Mouse (Mus musculus) hindbrain, embryonic 10.5 days (tissue): ENCODE measurements around the gene Prl. TPM values are rescaled to one million over a fixed set of nuclear protein-coding genes. Genes with fewer than 3 reads are reported as not detected.
A peak's percentile ranks its signal among the peaks of the same experiment; 100 is the strongest.
"Not testable (repeated sequence)": the region's sequence is repeated elsewhere in the genome, so short reads cannot be mapped to it uniquely, and the experiment has no call there.

Experiments used
- DNase-seq: peaks from one replicate; pipeline ENCODE4 v3.0.0-alpha.2; 2017; ENCODE audit warnings: low spot score
- H3K27ac ChIP-seq: fragments of 300-500 bp; sonication (generic); 2 replicates; pipeline ENCODE4 v1.5.1; 2016; ENCODE audit warnings: mild to moderate bottlenecking, moderate library complexity
- H3K27me3 ChIP-seq: fragments of 300-500 bp; sonication (generic); 2 replicates; pipeline ENCODE4 v1.6.1; 2016; ENCODE audit warnings: mild to moderate bottlenecking; ENCODE audit not compliant: poor library complexity, insufficient read depth, severe bottlenecking
- H3K36me3 ChIP-seq: fragments of 300-500 bp; sonication (generic); 2 replicates; pipeline ENCODE4 v1.6.1; 2016; ENCODE audit warnings: mild to moderate bottlenecking, moderate library complexity
- H3K4me1 ChIP-seq: fragments of 300-500 bp; sonication (generic); replicated peaks from 2 replicates; pipeline ENCODE4 v1.6.1; 2016; ENCODE audit warnings: mild to moderate bottlenecking
- H3K4me3 ChIP-seq: fragments of 300-500 bp; sonication (generic); 2 replicates; pipeline ENCODE4 v1.5.1; 2016; ENCODE audit warnings: mild to moderate bottlenecking, moderate library complexity
- H3K9me3 ChIP-seq: fragments of 300-500 bp; sonication (generic); 2 replicates; pipeline ENCODE4 v1.6.1; 2016; ENCODE audit warnings: mild to moderate bottlenecking, moderate library complexity
- WGBS: fragments of 180-500 bp; shearing (Covaris S2); methylation state at CpG from one replicate; pipeline ENCODE4 v1.1.7; 2016; 5-methylcytosine and 5-hydroxymethylcytosine counted together
- polyA plus RNA-seq: library from polyadenylated mRNA; unstranded; fragments of >200 nt; fragmentation: Nextera tagmentation; extraction: Ambion mirVana; gene quantifications from 2 replicates; pipeline ENCODE4 v1.2.1, GENCODE M21; 2016

Prl gene
- polyA plus RNA-seq: not detected in 2 replicates

DNA sequence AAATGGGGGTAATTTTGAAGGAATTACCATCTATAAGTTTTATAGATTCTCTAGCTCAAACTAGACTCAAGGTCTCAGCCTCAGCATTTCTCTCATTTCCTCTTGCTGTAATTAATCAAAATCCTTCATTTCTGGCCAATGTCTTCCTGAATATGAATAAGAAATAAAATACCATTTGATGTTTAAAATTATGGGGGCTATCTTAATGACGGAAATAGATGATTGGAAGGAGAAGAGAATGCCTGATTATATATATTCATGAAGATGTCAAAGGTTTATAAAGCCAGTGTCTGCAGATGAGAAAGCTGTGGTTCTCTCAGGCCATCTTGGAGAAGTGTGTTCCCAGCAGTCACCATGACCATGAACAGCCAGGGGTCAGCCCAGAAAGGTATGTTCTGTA is at the start of gene Prl:
Gene Prl (plus strand): TSS at position 301 of the 400 bp plus-strand sequence.
- Histone ChIP-seq H3K27ac (no peak within 1 kb of the TSS), H3K36me3 (no peaks in the 10 kb centered on the region), H3K4me1 (no peaks in the 10 kb centered on the region), H3K27me3 (no peaks in the 10 kb centered on the region), H3K9me3 (no peaks in the 10 kb centered on the region), H3K4me3 (no peak within 1 kb of the TSS)
- no peak for DNase-seq
- WGBS: 89% methylated on average over 1 of the region's 1 CpGs

DNA sequence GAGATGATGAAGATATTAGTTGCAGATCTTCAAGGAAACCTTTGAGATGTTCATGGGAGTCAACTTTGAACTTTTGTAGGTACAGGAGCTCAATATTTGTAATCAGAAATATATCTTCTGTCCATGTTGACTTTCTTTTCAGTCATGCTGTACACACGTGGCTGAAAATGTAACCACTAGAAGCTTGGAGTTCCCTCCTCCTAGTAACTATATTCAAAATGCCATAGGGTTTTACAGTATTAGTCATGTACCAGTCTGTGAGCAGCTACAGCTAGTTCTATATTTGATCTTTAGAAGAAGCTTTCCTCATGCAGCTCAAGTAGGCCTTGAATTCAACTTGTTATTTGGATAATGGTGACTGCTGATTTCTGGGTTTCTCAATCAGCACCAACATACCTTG is 30.8 kb upstream of the Prl start:
- peaks cover 10% of the 10 kb centered on the region for H3K4me1 ChIP-seq
- no peak overlapping the region for H3K27ac ChIP-seq
- no peak overlapping the region for H3K4me3 ChIP-seq
- H3K36me3 ChIP-seq: no peaks in the 10 kb centered on the region
- DNase-seq: no peak
- no peaks in the 10 kb centered on the region for H3K9me3 ChIP-seq
- no peaks in the 10 kb centered on the region for H3K27me3 ChIP-seq
- WGBS: 90% methylated on average over 1 of the region's 1 CpGs

DNA sequence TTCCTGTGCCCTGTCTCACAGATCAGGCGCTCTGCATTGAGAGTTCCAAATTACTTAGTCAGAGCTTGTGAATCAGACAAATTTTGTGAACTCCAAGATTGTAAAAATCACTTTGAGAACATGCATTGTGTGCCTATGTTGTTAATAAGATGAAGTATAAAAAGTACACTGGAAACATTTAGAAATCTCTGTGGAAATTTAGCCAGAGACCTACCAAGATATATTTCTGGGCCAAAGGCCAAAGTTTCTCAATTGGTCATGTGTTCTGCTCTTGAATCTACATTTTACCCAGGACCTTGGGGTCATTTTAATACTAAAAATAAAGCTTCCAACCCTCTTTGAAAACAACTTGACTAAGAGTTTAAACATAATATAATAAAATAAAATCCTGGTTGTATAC is 30.0 kb upstream of the Prl start:
- 90% methylated on average over 1 of the region's 1 CpGs for WGBS
- DNase-seq: no peak
- no peaks in the 10 kb centered on the region for H3K36me3 ChIP-seq
- H3K27ac ChIP-seq: no peak overlapping the region
- peaks cover 17% of the 10 kb centered on the region for H3K4me1 ChIP-seq
- no peaks in the 10 kb centered on the region for H3K27me3 ChIP-seq
- no peaks in the 10 kb centered on the region for H3K9me3 ChIP-seq
- no peak overlapping the region for H3K4me3 ChIP-seq

DNA sequence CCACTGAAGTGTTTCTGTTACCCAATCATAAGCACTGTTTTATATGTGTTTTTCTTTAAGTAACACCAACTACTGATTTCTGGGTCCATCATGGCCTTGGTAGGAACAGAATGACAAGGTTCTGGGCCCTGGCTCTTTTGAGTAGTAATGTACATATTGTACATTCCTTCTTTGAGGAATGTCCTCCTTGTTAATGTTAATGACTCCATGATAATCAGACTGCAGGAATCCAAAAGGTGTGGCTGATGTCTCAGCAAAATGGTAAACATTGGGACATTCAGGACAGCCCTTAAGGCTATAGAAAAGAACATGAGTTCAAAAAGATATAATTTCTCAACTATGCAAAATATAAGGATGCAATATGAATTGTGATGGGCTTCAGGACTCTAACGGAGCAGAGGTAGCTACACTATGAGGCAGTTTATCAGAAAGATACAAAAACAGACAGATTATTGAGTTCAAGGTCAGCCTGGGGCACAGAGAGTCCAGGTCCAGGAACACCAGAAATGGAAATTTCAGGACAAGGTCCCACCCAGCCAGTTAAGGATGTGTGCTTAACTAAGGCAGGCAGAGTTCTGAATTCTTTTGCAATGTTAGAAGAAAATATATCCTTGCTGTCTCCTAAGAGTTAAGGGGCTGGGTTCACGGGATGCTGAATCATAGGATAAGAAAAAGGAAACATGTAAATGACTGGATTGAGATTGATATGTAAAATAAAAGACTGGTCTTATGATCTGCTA is 28.7 kb upstream of the Prl start:
- DNase-seq: no peak
- no peaks in the 10 kb centered on the region for H3K9me3 ChIP-seq
- H3K4me3 ChIP-seq: no peak overlapping the region
- WGBS: 88% methylated on average over 2 of the region's 2 CpGs
- H3K36me3 ChIP-seq: no peaks in the 10 kb centered on the region
- H3K27me3 ChIP-seq: no peaks in the 10 kb centered on the region
- H3K4me1 ChIP-seq: peaks cover 19% of the 10 kb centered on the region
- no peak overlapping the region for H3K27ac ChIP-seq

DNA sequence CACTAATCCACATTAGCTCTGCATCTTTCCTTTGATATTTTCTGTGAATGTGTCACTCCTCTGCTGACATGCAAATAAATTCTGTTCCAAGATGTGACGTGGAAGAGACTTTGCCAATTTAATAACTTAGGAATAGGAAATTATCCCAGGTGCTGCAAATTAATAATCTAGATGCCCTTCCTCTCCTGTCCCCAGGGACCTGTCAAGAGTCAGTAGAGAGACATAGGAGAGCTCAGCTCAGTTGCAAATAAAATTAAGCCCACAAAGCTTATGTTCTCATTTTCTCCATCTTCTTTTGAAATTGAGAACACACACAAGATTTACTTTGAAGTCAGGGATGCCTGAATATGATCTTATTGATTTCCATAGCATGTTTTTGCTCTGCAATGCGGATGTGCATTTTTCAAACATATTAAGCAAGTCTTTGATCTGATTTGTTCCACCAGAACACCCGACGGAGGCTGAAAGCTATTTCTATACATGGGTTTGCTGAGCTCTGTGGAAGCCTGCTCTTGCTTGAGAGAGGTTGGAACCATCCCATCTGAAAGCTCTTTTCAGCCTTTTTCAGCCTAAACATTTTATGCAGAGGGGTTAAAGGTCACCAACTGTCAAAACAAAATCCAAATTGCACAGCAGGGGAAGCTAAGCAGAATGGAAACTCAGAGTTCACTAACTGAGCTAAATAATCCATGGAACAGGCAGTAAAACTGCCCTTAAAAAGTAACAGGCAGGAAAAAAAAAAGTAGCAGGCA is 26.1 kb upstream of the Prl start:
- peaks cover 19% of the 10 kb centered on the region for H3K4me1 ChIP-seq
- H3K36me3 ChIP-seq: no peaks in the 10 kb centered on the region
- peak; percentile 37 for DNase-seq
- no peaks in the 10 kb centered on the region for H3K27me3 ChIP-seq
- no peak overlapping the region for H3K4me3 ChIP-seq
- WGBS: 13% methylated on average over 4 of the region's 4 CpGs
- peak overlapping the region; percentile 10 for H3K27ac ChIP-seq
- no peaks in the 10 kb centered on the region for H3K9me3 ChIP-seq

DNA sequence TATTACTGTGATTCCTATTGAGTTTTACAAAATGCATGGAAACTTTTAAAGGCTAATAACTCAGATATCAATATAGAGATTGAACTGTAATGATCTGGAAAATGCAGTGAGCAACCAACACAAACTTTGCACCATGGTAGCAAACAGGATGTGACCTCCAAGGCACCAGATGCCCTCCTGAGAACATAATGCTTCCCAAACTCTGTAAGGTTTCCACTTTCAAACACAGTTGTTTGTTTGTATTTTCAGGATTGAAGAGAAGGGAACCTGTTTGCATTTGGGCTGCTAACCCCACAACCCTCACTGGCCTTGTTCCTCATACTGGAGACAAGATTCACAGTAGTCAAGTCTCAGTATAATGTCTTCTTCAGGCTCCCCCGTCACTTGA is 25.5 kb upstream of the Prl start:
- peak; percentile 22 for DNase-seq
- Histone ChIP-seq H3K4me1 (peaks cover 19% of the 10 kb centered on the region), H3K4me3 (no peak overlapping the region), H3K27me3 (no peaks in the 10 kb centered on the region), H3K27ac (peak overlapping the region; percentile 10), H3K9me3 (no peaks in the 10 kb centered on the region), H3K36me3 (no peaks in the 10 kb centered on the region)
- WGBS: 58% methylated on average over 1 of the region's 1 CpGs

DNA sequence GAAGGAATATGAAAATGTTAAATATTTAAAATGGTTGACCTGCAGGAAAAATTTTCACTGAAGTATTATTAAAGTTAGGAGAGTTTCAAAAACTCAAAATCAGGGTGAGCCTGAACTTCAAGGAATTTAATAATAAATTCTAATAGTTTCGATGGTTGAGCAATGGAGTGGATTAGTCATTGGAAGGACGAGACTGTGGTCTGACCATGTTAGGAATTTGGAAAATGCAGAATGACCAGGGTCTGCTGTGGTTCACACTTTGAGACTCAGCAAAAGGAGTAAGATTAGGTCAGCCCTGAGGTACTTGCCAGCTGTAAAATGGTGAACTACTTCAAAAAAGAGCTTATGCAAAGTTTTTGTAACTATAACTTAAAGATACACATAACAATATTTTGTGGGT is 24.4 kb upstream of the Prl start:
- Histone ChIP-seq H3K36me3 (no peaks in the 10 kb centered on the region), H3K27me3 (no peaks in the 10 kb centered on the region), H3K4me1 (peaks cover 19% of the 10 kb centered on the region), H3K27ac (no peak overlapping the region), H3K9me3 (no peaks in the 10 kb centered on the region), H3K4me3 (no peak overlapping the region)
- 89% methylated on average over 2 of the region's 2 CpGs for WGBS
- DNase-seq: no peak

DNA sequence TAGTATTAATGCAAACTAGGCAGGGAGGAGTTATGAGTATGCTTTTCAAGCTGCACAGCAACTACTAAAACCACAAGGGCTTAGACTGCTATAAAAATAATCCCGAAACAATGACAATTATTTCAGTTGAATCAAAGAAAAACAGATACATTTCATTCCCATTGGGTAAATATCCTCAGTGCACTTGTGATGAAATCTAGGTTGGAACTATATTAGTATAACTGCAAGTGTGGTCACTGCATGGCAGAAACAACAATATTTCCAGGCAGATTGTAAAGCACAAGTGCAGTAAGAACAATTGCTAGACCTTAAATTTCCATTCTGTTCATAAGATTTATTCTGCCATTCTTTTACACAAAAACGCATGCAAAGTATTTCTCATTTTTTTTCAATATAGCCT is 15.2 kb upstream of the Prl start:
- no peaks in the 10 kb centered on the region for H3K36me3 ChIP-seq
- no peaks in the 10 kb centered on the region for H3K27me3 ChIP-seq
- H3K4me1 ChIP-seq: no peaks in the 10 kb centered on the region
- H3K27ac ChIP-seq: no peak overlapping the region
- no peak overlapping the region for H3K4me3 ChIP-seq
- no peaks in the 10 kb centered on the region for H3K9me3 ChIP-seq
- DNase-seq: no peak
- WGBS: 87% methylated on average over 2 of the region's 2 CpGs

DNA sequence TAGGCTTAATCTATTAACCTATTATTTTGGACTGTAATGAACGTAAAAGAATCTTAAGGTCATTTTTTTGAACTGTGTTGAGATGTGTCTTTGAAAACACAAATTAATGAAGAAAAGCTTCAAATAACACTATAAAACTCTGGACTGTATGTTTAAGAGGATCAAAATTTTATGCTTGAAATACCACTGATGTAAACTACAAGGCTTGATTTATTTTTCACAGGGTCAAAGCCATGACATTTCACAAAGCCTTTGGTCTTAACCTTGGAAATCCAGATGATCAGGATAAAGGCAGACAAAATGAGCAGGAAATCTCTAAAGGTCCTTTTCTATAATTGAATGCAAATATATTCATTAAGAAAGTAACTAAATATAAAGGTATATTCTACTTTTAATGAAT is 14.0 kb upstream of the Prl start:
- H3K36me3 ChIP-seq: no peaks in the 10 kb centered on the region
- H3K27me3 ChIP-seq: no peaks in the 10 kb centered on the region
- no peak overlapping the region for H3K27ac ChIP-seq
- 92% methylated on average over 1 of the region's 1 CpGs for WGBS
- H3K4me3 ChIP-seq: no peak overlapping the region
- H3K9me3 ChIP-seq: no peaks in the 10 kb centered on the region
- H3K4me1 ChIP-seq: no peaks in the 10 kb centered on the region
- no peak for DNase-seq

DNA sequence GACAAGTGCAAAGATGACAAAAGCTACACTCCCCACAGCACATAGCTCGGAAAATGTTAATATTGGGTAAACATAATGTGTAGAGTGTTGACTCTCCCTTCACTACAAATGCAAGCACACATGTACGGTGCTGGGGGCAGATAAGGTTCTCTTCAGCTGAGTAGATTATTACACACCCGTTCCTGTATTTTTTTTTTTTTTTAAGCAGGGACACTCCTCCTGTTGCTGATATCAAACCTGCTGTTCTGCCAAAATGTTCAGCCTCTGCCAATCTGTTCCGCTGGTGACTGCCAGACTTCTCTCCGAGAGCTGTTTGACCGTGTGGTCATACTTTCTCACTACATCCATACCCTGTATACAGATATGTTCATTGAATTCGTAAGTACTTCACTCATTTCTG is 1.8 kb downstream of the Prl start:
- Histone ChIP-seq H3K4me1 (no peaks in the 10 kb centered on the region), H3K36me3 (no peaks in the 10 kb centered on the region), H3K4me3 (no peak overlapping the region), H3K27me3 (no peaks in the 10 kb centered on the region), H3K27ac (no peak overlapping the region), H3K9me3 (no peaks in the 10 kb centered on the region)
- 93% methylated on average over 7 of the region's 7 CpGs for WGBS
- DNase-seq: no peak

DNA sequence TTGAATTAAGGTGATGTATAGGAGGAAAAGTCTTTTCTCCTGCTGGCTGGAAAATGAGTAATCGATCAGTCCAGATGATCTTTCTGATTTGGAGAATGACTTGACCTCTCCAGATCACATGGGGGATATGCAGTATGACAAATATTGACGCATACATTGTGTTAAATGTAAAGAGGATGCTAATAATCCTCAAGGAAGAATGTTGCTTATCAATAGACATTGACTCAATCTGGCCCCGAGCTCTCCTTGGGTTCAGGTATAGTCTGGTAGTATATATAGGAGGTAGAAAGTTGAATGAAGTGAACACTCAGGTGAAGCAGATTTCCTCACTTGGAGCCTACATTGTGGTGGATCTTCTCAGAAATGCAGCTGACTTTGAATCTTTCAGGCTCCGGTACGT is 36.5 kb downstream of the Prl start, which contains the start of gene Prl3d1:
Gene Prl3d1 (plus strand): TSS at position 301 of the 400 bp plus-strand sequence.
- not testable (repeated sequence) for H3K4me3 ChIP-seq, H3K4me1 ChIP-seq, H3K27ac ChIP-seq, H3K9me3 ChIP-seq, H3K36me3 ChIP-seq, DNase-seq, H3K27me3 ChIP-seq
- WGBS: 91% methylated on average over 5 of the region's 5 CpGs
